Mouse (Mus musculus) limb, embryonic 15.5 days (tissue): ENCODE results near the gene Krtap3-1. TPM values are rescaled to one million over a fixed set of nuclear protein-coding genes. Genes with fewer than 3 reads are reported as not detected.

Source experiments
- ATAC-seq: fragments of 200-750 bp; cut with Nextera tagmentation; 2 replicates; pipeline ENCODE4 v1.8.0; 2017; ENCODE audit warnings: low read depth, moderate TSS enrichment; ENCODE audit not compliant: insufficient number of reproducible peaks, low FRiP score, low TSS enrichment
- H3K27ac ChIP-seq: fragments of 300-500 bp; sonication (generic); 2 replicates; pipeline ENCODE4 v1.5.1; 2015; ENCODE audit warnings: moderate library complexity, mild to moderate bottlenecking, inconsistent platforms
- H3K27me3 ChIP-seq: fragments of 300-500 bp; sonication (generic); 2 replicates; pipeline ENCODE4 v1.6.1; 2015; ENCODE audit warnings: inconsistent platforms
- H3K36me3 ChIP-seq: fragments of 300-500 bp; sonication (generic); 2 replicates; pipeline ENCODE4 v1.6.1; 2015; ENCODE audit warnings: inconsistent platforms
- H3K4me1 ChIP-seq: fragments of 300-500 bp; sonication (generic); 2 replicates; pipeline ENCODE4 v1.6.1; 2015; ENCODE audit warnings: inconsistent platforms
- H3K4me2 ChIP-seq: fragments of 300-500 bp; sonication (generic); 2 replicates; pipeline ENCODE4 v1.6.1; 2015; ENCODE audit warnings: mild to moderate bottlenecking, inconsistent platforms
- H3K4me3 ChIP-seq: fragments of 300-500 bp; sonication (generic); 2 replicates; pipeline ENCODE4 v1.5.1; 2015; ENCODE audit warnings: mild to moderate bottlenecking, inconsistent platforms
- H3K9ac ChIP-seq: fragments of 300-500 bp; sonication (generic); 2 replicates; pipeline ENCODE4 v1.6.1; 2015; ENCODE audit warnings: inconsistent platforms
- H3K9me3 ChIP-seq: fragments of 300-500 bp; sonication (generic); 2 replicates; pipeline ENCODE4 v1.6.1; 2016; ENCODE audit warnings: inconsistent platforms
- WGBS: fragments of 180-500 bp; shearing (Covaris S2); methylation state at CpG from one replicate; pipeline ENCODE4 v1.1.7; 2015; 5-methylcytosine and 5-hydroxymethylcytosine counted together
- polyA plus RNA-seq: library from polyadenylated mRNA; unstranded; fragments of >200 nt; fragmentation: Nextera tagmentation; extraction: Ambion mirVana; gene quantifications from 2 replicates; pipeline ENCODE4 v1.2.1, GENCODE M21; 2015

Krtap3-1 gene
- polyA plus RNA-seq, 1 experiment from 2014 or later, result 6.4 TPM

DNA sequence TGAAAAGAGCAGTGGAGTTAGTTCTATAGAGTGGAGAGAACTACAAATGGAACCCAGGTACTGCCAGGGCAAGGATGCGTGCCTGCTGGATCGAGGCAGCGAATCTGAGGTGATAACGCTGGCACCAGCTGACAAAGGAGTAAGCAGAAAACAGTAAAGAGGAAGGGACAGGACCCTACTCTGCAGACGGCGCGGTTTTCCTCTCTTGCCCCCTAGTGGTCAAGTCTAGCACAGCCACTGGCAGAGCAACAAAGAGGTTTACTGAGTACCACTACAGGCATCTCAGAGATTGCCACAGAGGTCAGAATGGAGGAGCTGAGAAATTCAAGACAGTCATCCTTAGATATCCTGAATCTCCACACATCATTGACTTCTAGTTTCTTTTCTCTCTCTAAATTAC, 7.7 kb upstream of the Krtap3-1 start:
- H3K9me3 ChIP-seq, result no peaks in the 10 kb centered on the region
- no peak overlapping the region for H3K27ac ChIP-seq
- no peak overlapping the region; the same call in 1 of the 2 replicates for H3K4me2 ChIP-seq
- no peaks in the 10 kb centered on the region for H3K36me3 ChIP-seq
- H3K4me3 ChIP-seq, result no peak overlapping the region
- no peak for ATAC-seq
- H3K9ac ChIP-seq, result no peak overlapping the region
- H3K4me1 ChIP-seq, result no peaks in the 10 kb centered on the region
- no peaks in the 10 kb centered on the region for H3K27me3 ChIP-seq
- 2% methylated on average over 7 of the region's 7 CpGs for WGBS

- H3K9ac ChIP-seq, result no peak overlapping the region
- no peak for ATAC-seq
- no peaks in the 10 kb centered on the region for H3K36me3 ChIP-seq
- no peak overlapping the region for H3K4me2 ChIP-seq
- no peaks in the 10 kb centered on the region for H3K9me3 ChIP-seq
- no peak overlapping the region for H3K4me3 ChIP-seq
- H3K27ac ChIP-seq, result no peak overlapping the region
- 71% methylated on average over 4 of the region's 4 CpGs for WGBS
- H3K27me3 ChIP-seq, result no peaks in the 10 kb centered on the region
- H3K4me1 ChIP-seq, result no peaks in the 10 kb centered on the region
Observed at GRCm38 (mm10) chr11:99573164-99573563, 6.7 kb upstream of the Krtap3-1 start.

DNA sequence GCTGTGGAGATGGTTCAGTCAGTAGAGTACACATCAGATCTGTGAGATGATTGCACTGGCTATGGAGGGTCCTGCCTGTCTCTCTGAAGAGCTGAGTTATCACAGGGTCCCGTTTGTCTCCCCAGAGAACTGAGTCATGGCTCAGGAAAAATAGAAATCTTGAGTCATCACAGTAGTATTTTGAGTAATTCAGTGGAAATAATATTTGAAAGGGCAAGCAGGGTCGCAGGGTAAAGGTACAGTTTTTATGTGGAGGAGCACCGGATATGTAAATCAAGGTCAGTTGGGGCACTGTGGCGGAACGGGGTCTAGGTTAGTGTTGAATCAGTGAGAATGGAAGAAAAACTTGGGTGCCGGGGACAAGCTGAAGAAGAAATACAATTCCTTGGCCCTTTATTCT, 3.9 kb downstream of the Krtap3-1 start:
- Histone ChIP-seq H3K27me3 (no peaks in the 10 kb centered on the region), H3K4me1 (no peaks in the 10 kb centered on the region), H3K36me3 (no peaks in the 10 kb centered on the region), H3K27ac (no peak overlapping the region), H3K9me3 (no peaks in the 10 kb centered on the region), H3K4me2 (no peak overlapping the region), H3K9ac (no peak overlapping the region), H3K4me3 (no peak overlapping the region)
- 83% methylated on average over 6 of the region's 6 CpGs for WGBS
- ATAC-seq, result no peak

DNA sequence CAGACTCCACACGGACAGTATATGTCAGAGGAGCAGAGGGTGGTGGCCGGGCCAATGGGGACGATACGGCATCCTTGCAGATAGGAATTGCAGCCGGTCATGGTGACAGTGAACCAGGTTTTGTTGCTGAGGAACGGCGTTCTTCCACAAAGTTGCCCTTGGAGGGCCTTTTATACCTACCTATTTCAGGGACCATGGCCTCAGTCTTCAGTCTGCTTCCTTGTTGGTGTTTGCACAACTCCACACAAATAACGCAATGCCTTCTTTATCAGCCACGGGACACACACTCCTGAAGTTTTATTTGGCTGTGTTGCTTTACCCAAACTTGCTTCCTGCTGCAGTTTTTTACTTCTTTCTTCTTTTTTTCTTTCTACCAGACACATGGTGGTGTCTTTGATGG, 7.1 kb downstream of the Krtap3-1 start, which contains the start of gene Gm11939:
TSS of gene Gm11939 (minus strand) at position 101 of the 400 bp plus-strand sequence.
- H3K36me3 ChIP-seq, result no peaks in the 10 kb centered on the region
- H3K9me3 ChIP-seq, result no peaks in the 10 kb centered on the region
- H3K4me2 ChIP-seq, result no peak within 1 kb of the TSS
- H3K4me3 ChIP-seq, result no peak within 1 kb of the TSS
- H3K27me3 ChIP-seq, result no peaks in the 10 kb centered on the region
- no peak within 1 kb of the TSS for H3K9ac ChIP-seq
- ATAC-seq, result no peak
- WGBS, result 86% methylated on average over 9 of the region's 9 CpGs
- H3K27ac ChIP-seq, result no peak within 1 kb of the TSS
- no peaks in the 10 kb centered on the region for H3K4me1 ChIP-seq

DNA sequence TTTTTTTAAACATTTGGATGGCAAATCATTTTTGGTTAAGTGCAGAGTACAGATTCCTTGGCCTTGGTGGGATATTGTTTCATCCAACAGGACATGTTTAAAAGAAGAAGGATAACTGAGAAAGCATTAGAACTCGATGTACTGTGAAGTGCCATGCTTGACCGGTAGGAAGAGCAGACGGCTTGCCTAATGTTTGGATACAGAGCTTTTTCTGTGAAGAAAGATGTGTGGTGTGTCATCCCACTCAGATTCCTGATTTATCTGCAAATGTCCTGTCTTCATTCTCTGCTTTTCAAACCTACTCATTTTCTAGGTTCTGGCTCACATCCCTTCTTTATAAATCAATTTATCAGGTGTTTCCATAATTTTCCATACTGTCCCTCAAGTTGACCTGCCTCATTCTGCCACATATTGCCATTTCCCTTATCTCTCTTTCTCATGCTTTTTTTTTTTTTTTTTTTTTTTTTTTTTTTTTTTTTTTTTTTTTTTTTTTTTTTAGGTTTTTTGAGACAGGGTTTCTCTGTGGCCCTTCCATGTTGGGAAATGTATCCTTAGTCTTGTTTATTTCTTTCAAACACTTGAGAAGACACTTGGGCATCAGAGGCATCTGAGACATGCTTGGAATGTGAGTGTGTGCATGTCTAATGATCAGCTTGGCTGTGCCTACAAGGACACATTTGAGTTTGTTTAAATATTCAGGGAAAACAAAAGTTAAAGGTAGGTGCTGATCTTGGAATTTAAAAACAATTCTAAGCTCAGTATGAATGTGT, 8.3 kb downstream of the Krtap3-1 start:
- Histone ChIP-seq H3K4me2 (no peak overlapping the region), H3K27ac (no peak overlapping the region), H3K27me3 (no peaks in the 10 kb centered on the region), H3K9me3 (no peaks in the 10 kb centered on the region), H3K4me1 (no peaks in the 10 kb centered on the region), H3K4me3 (no peak overlapping the region), H3K9ac (no peak overlapping the region), H3K36me3 (no peaks in the 10 kb centered on the region)
- no peak for ATAC-seq
- WGBS, result 81% methylated on average over 3 of the region's 3 CpGs

DNA sequence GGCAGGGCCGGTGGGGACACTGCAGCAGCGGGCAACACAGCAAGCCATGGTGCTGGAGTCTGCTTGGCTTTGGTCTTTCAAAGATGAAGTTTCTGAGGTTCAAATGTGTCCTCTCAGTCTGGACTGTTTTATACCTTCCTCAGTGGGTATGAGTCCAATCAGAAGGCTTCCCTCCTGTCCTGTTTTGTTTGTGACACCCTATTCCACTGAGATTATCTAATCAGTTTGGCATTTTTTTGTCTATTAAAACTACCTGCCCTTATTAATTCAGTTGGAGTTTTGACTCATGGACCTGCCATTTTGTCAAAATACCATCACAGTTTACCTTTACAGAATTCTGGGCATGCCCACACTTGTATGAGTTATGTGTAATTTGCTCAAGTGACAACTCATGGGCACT, 9.7 kb downstream of the Krtap3-1 start, which contains the start of gene Krtap3-2:
TSS of gene Krtap3-2 (minus strand) at position 101 of the 400 bp plus-strand sequence.
- Histone ChIP-seq H3K4me3 (no peak within 1 kb of the TSS), H3K9me3 (no peaks in the 10 kb centered on the region), H3K27ac (no peak within 1 kb of the TSS), H3K36me3 (no peaks in the 10 kb centered on the region), H3K27me3 (no peaks in the 10 kb centered on the region), H3K4me1 (no peaks in the 10 kb centered on the region), H3K9ac (no peak within 1 kb of the TSS), H3K4me2 (no peak within 1 kb of the TSS)
- ATAC-seq, result no peak
- 62% methylated on average over 2 of the region's 2 CpGs for WGBS

GRCm38 (mm10) chr11:99556195-99556594, 10.2 kb downstream of the Krtap3-1 start:
- WGBS, result 83% methylated on average over 2 of the region's 2 CpGs
- Histone ChIP-seq H3K9me3 (no peaks in the 10 kb centered on the region), H3K9ac (no peak overlapping the region), H3K4me3 (no peak overlapping the region), H3K4me2 (no peak overlapping the region), H3K36me3 (no peaks in the 10 kb centered on the region), H3K4me1 (no peaks in the 10 kb centered on the region), H3K27me3 (no peaks in the 10 kb centered on the region), H3K27ac (no peak overlapping the region)
- no peak for ATAC-seq

- H3K27ac ChIP-seq, result no peak within 1 kb of the TSS
- ATAC-seq, result no peak
Observed at GRCm38 (mm10) chr11:99550765-99551164, 15.7 kb downstream of the Krtap3-1 start, which contains the start of gene Krtap3-3. TSS of gene Krtap3-3 (minus strand) at chr11:99550865.

DNA sequence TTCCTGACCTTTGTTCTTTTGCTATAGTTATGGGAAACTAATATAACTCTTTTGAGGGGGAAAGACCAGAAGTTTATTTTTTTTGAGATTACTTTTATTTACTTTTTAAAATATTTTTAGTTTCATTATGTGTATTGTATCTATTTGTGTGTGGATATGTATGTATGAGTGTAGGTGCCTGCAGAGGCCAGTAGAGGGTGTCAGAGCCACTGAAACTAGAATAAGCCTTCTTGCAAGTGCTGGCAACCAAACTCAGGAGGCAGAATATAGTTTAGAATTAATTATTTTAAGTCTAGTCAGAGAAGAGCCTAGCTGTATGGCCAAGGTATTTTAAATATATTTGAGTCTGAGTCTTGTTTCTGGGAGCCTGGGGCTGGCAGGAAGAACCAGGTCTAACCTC, 18.5 kb downstream of the Krtap3-1 start:
- H3K27ac ChIP-seq, result no peak overlapping the region
- no peak overlapping the region for H3K9ac ChIP-seq
- no peak overlapping the region for H3K4me3 ChIP-seq
- no peaks in the 10 kb centered on the region for H3K4me1 ChIP-seq
- no peaks in the 10 kb centered on the region for H3K27me3 ChIP-seq
- no peak overlapping the region for H3K4me2 ChIP-seq
- no peak for ATAC-seq
- no peaks in the 10 kb centered on the region for H3K36me3 ChIP-seq
- H3K9me3 ChIP-seq, result no peaks in the 10 kb centered on the region

More at GRCm38 (mm10) chr11:99550765-99551164, 15.7 kb downstream of the Krtap3-1 start, which contains the start of gene Krtap3-3:
- 57% methylated on average over 4 of the region's 4 CpGs for WGBS
- Histone ChIP-seq H3K9me3 (no peaks in the 10 kb centered on the region), H3K9ac (no peak within 1 kb of the TSS), H3K27me3 (no peaks in the 10 kb centered on the region), H3K36me3 (no peaks in the 10 kb centered on the region), H3K4me2 (no peak within 1 kb of the TSS), H3K4me1 (no peaks in the 10 kb centered on the region), H3K4me3 (no peak within 1 kb of the TSS)

- Histone ChIP-seq H3K9ac (no peak overlapping the region), H3K9me3 (no peaks in the 10 kb centered on the region), H3K27ac (no peak overlapping the region), H3K4me2 (no peak overlapping the region), H3K36me3 (no peaks in the 10 kb centered on the region), H3K4me3 (no peak overlapping the region), H3K4me1 (0 out of 2 replicates have a peak, but pooled peaks cover 3% of the 10 kb centered on the region), H3K27me3 (no peaks in the 10 kb centered on the region)
- ATAC-seq, result no peak
- 59% methylated on average over 9 of the region's 9 CpGs for WGBS
Observed at GRCm38 (mm10) chr11:99539721-99540120, 26.7 kb downstream of the Krtap3-1 start.

DNA sequence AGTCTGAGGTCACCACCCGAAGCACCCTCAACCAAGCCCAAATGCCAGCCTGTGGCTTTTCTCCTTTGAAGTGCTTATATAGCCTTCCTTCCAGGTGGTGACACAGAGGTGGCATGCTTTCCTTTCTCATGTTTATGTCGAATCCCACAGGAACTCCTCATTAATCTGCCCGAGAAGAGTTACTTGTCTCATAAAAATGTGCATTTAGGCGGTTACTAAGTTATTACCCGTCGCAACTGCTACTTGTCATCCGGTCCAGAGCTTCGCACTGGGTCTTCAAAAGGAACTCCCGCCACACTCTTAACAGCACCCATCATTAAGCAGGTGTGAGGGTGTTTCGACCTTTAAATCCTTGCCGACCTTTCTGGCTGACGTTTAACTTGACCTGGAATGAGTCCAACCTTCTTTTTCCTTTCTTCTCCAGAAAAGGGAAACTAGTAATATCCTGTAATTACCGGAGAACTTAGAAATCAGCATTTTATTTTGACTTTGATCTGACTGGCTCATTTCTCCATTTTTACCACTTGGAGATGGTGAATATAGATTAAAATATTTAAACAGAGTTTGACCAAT, 45.1 kb downstream of the Krtap3-1 start, which contains the start of gene Krt39:
TSS of gene Krt39 (minus strand) at position 51 of the 573 bp plus-strand sequence.
- no peak for ATAC-seq
- no peaks in the 10 kb centered on the region for H3K27me3 ChIP-seq
- H3K9me3 ChIP-seq, result no peaks in the 10 kb centered on the region
- H3K27ac ChIP-seq, result no peak within 1 kb of the TSS
- no peak within 1 kb of the TSS for H3K9ac ChIP-seq
- no peak within 1 kb of the TSS for H3K4me2 ChIP-seq
- no peak within 1 kb of the TSS for H3K4me3 ChIP-seq
- WGBS, result 23% methylated on average over 13 of the region's 13 CpGs
- H3K36me3 ChIP-seq, result no peaks in the 10 kb centered on the region
- no peaks in the 10 kb centered on the region for H3K4me1 ChIP-seq
